Mouse (Mus musculus): ENCODE measurements around the gene Rnf225.

- TF ChIP-seq CTCF (IDR thresholded peaks at IDR 0.05; ENCODE audit: low read depth), result no peak
- TF ChIP-seq EP300 (optimal IDR thresholded peaks at IDR 0.05), result no peak
Measured at GRCm38 (mm10) chr7:12926316-12926715, 900 bp upstream of the Rnf225 start.

All from stomach, postnatal 0 days (tissue).